Mouse (Mus musculus): Measurements from ENCODE around the gene Kif1a.
"Not testable (repeated sequence)": the region's sequence is repeated elsewhere in the genome, so short reads cannot be mapped to it uniquely, and the experiment has no call there.

The Kif1a gene

GRCm38 (mm10) chr1:92976141-92976566 is 125.6 kb downstream of the Kif1a start:
- ATAC-seq (ENCODE audit: insufficient number of reproducible peaks, low FRiP score, low TSS enrichment): no peak

DNA sequence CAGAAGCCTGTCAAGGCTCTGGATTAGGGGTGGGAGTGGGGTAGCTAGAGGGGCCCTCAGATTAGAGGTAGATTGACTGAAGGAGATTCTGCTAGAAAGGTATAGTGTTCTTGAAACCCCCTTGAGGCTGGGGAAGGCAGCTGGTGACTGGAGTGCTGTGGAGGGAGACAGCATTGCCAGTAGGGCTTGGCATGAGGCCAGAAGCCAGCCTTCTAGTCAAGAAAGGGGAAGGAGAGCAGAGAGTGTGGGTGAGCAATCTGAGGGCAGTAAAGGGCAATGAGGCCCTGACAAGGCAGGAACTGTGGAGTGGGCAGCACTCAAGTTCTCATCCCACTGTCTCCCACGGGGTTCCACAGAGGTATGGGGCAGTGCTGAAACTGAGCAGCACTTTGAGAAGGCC is 128.9 kb downstream of the Kif1a start:
- no peak for ATAC-seq (ENCODE audit: insufficient number of reproducible peaks, low FRiP score, low TSS enrichment)

DNA sequence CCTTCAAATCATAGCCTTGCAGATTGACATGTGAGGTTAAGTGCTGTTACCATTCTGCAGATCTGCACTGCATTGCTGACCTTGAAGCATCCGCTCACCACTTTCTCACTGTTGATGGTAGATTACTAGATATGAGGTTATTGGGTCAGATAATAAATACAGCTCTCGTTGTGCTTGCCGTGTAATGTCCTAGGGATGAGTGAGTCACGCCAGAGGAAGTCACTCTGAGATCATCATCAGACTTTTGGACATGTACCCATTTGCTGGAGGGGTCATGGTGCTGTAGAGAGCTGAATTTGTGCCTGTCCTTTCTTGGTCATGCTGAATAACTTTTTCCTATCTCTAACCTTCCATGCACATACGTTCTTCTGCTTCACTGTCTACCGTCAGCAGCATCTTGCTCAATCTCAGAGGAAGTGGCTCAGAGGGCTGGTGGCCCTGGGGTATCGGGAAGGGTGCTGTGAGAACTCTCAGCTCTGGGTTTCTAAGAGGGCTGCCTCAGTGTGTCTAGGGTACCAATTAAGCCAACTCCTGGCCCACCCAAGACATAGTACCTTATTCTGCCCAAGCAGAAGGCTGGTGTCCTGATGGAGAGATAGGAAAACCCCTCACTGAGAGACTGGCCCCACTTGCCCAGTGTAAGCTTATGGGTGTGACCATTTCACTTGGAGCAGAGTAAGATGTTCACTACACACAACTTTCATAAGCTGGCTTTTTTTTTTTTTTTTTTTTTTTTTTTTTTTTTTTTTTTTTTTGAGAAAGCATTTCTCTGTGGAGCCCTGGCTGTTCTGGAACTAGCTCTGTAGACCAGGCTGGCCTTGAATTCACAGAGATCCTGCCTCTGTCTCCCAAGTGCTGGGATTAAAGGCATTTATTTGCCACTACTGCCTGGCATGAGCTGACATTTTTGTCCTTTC is 129.6 kb downstream of the Kif1a start:
- no peak for ATAC-seq (ENCODE audit: insufficient number of reproducible peaks, low FRiP score, low TSS enrichment)

DNA sequence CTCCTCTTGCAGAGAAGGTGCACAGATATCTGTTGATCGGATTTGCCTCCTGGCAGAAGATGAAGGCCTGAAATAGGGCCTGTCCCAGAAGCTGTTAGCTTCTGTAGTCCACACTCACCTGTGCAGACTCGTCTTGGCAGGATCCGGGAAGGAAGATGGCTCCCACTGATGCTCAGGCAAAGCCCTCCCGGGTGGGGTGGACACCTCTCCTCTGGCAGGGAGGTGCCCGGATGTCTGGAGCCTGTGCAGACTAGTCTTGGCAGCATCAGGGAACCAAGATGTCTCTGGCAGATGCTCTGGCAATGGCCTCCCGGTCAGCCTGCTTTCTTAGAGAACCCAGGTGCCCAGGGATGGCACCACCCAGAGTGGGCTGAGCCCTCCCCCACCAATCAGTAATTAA is 131.0 kb downstream of the Kif1a start:
- ATAC-seq (ENCODE audit: insufficient number of reproducible peaks, low FRiP score, low TSS enrichment): not testable (repeated sequence)
